Mouse (Mus musculus): Measurements from ENCODE around the gene Fam131a.
A peak's percentile ranks its signal among the peaks of the same experiment; 100 is the strongest.

DNA sequence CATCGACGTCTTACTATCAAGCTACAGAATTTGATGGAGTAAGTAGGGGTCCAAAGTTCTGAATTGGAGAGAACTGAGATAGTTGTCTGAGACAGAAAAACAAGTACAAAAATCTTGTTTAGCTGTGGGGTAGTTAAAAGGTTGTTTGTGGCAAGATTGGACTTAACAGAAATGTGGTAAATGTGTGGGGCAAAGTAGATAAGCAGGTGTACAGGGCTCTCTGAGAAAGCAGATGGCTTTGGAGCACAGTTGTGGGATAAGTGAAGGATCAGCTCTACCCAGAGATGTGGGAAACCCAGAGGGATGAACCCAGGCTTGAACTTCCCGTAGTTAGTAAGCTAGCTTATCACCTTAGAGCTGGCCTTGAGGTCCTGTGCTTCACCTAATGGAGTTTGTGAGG, 2.3 kb upstream of the Fam131a start:
- TF ChIP-seq JUN (IDR thresholded peaks at IDR 0.05; ENCODE audit: insufficient read depth, low read depth, low read length), result no peak
- TF ChIP-seq POLR2AphosphoS2 (IDR thresholded peaks at IDR 0.05; ENCODE audit: low read depth, low read length), result 0 out of 2 replicates have a peak, but pooled peaks have one; percentile 40
- no peak for TF ChIP-seq CTCF (conservative IDR thresholded peaks at IDR 0.05 in 1 of 2, IDR thresholded peaks at IDR 0.05 in 1 of 2; ENCODE audit: low read depth in 2 of 2, low read length in 2 of 2)
